In genomic region chr9:86926519-86926918, GRCm38 (mm10) we compare ENCODE assay signal across 22 mouse cellular contexts. TPM values are rescaled to one million over a fixed set of nuclear protein-coding genes. Genes with fewer than 3 reads are reported as not detected.
"Had no signal": no experiment of that assay in that cellular context is flagged by ENCODE, and none has a peak within 500 bp of the region (broad histone marks: within the 10 kb centered on the region; RNA-seq: fewer than 3 reads in every experiment).

No protein-coding gene starts in this region.

- ATAC-seq: liver, embryonic 12.5 days had no signal

- H3K36me3 ChIP-seq: limb, embryonic 10.5 days; limb, embryonic 13.5 days; liver, embryonic 12.5 days; liver, embryonic 15.5 days; lung, embryonic 15.5 days; neural tube, embryonic 13.5 days had no signal

- H3K27me3 ChIP-seq: limb, embryonic 13.5 days; liver, embryonic 12.5 days; liver, embryonic 15.5 days; lung, embryonic 15.5 days; megakaryocyte, embryonic 14.5 days; neural tube, embryonic 13.5 days had no signal

- H3K4me3 ChIP-seq: layer of hippocampus, adult 2 months; limb, embryonic 10.5 days; limb, embryonic 13.5 days; liver, embryonic 12.5 days; liver, embryonic 15.5 days; lung, embryonic 15.5 days; megakaryocyte, embryonic 14.5 days; myocyte; neural tube, embryonic 13.5 days had no signal

- H3K27ac ChIP-seq: layer of hippocampus, adult 2 months; limb, embryonic 10.5 days; limb, embryonic 13.5 days; liver, embryonic 12.5 days; liver, embryonic 15.5 days; lung, embryonic 15.5 days; neural tube, embryonic 13.5 days had no signal

- DNase-seq: kidney, adult 11 months; kidney, adult 9 months; kidney, postnatal 25 days; layer of hippocampus, adult 9-11 months; liver; lung, adult 18-20 months; lung, postnatal 10 days; lung, postnatal 36 days; thymus, adult 18-20 months; thymus, postnatal 36 days had no signal

- H3K9ac ChIP-seq: limb, embryonic 13.5 days; liver, embryonic 12.5 days; liver, embryonic 15.5 days; lung, embryonic 15.5 days; neural tube, embryonic 13.5 days had no signal

- H3K9me3 ChIP-seq: limb, embryonic 10.5 days; limb, embryonic 13.5 days; liver, embryonic 12.5 days; liver, embryonic 15.5 days; lung, embryonic 15.5 days; megakaryocyte, embryonic 14.5 days; neural tube, embryonic 13.5 days had no signal

- H3K4me2 ChIP-seq: limb, embryonic 13.5 days; liver, embryonic 12.5 days; liver, embryonic 15.5 days; lung, embryonic 15.5 days; midbrain, embryonic 11.5 days; neural tube, embryonic 13.5 days had no signal

- H3K4me1 ChIP-seq: limb, embryonic 13.5 days; liver, embryonic 12.5 days; liver, embryonic 15.5 days; lung, embryonic 15.5 days; megakaryocyte, embryonic 14.5 days had no signal

RNA-seq across cellular contexts. Expression of gene Snap91, which starts 46.1 kb away (rescaled TPM):
- total RNA-seq: monocyte, adult 5-6 weeks; neutrophil, adult 5-6 weeks had no signal
- polyA plus RNA-seq: myocyte had no signal
